Mouse (Mus musculus): ENCODE measurements around the gene Spg20.

The Spg20 gene

GRCm38 (mm10) chr3:55147156-55147555 is 35.2 kb downstream of the Spg20 start:
- DNase-seq (ENCODE audit: low spot score in 2 of 2) = no peak

GRCm38 (mm10) chr3:55148091-55148490 is 36.2 kb downstream of the Spg20 start:
- DNase-seq (ENCODE audit: low spot score in 2 of 2) = no peak

- DNase-seq (ENCODE audit: low spot score in 2 of 2) = peak in 1 of 2 experiments; percentile 22
Measured at GRCm38 (mm10) chr3:55151656-55152433, 39.9 kb downstream of the Spg20 start.

- no peak for DNase-seq (ENCODE audit: low spot score in 2 of 2)
Measured at GRCm38 (mm10) chr3:55152673-55153334, 40.9 kb downstream of the Spg20 start.

GRCm38 (mm10) chr3:55154163-55154562 is 42.3 kb downstream of the Spg20 start:
- DNase-seq (ENCODE audit: low spot score in 2 of 2) = no peak

- DNase-seq (ENCODE audit: low spot score in 2 of 2) = no peak
Measured at GRCm38 (mm10) chr3:55157413-55157812, 45.5 kb downstream of the Spg20 start.

- DNase-seq (ENCODE audit: low spot score in 2 of 2) = no peak
Measured at GRCm38 (mm10) chr3:55161144-55161543, 49.2 kb downstream of the Spg20 start.

- no peak for DNase-seq (ENCODE audit: low spot score in 2 of 2)
Measured at GRCm38 (mm10) chr3:55163510-55163909, 51.6 kb downstream of the Spg20 start.

GRCm38 (mm10) chr3:55172478-55172877 is 60.6 kb downstream of the Spg20 start:
- no peak for DNase-seq (ENCODE audit: low spot score in 2 of 2)

GRCm38 (mm10) chr3:55177271-55177670 is 65.4 kb downstream of the Spg20 start:
- no peak for DNase-seq (ENCODE audit: low spot score in 2 of 2)

GRCm38 (mm10) chr3:55181766-55182165 is 69.9 kb downstream of the Spg20 start, which contains the start of gene Sohlh2:
Gene Sohlh2, plus strand, starts transcription at chr3:55182028.
- DNase-seq (ENCODE audit: low spot score in 2 of 2) = no peak

Data from spleen, postnatal 10 days (tissue).